Mouse (Mus musculus) embryonic facial prominence, embryonic 14.5 days (tissue): ENCODE measurements around the gene Fam78a. TPM values are rescaled to one million over a fixed set of nuclear protein-coding genes. Genes with fewer than 3 reads are reported as not detected.

Source experiments
- ATAC-seq: fragments of 200-750 bp; cut with Nextera tagmentation; 2 replicates; pipeline ENCODE4 v1.8.0; 2017; ENCODE audit warnings: low read depth, moderate number of reproducible peaks, moderate TSS enrichment
- DNase-seq: peaks from one replicate; pipeline ENCODE4 v3.0.0-alpha.2; 2015; ENCODE audit warnings: low spot score
- H3K27ac ChIP-seq: fragments of 300-500 bp; sonication (generic); replicated peaks from 2 replicates; pipeline ENCODE4 v1.5.1; 2014; ENCODE audit warnings: low read depth, mild to moderate bottlenecking, low read length, moderate library complexity
- H3K27me3 ChIP-seq: fragments of 300-500 bp; sonication (generic); replicated peaks from 2 replicates; pipeline ENCODE4 v1.6.1; 2014; ENCODE audit warnings: low read length; ENCODE audit not compliant: control insufficient read depth, insufficient read depth
- H3K36me3 ChIP-seq: fragments of 300-500 bp; sonication (generic); 2 replicates; pipeline ENCODE4 v1.6.1; 2014; ENCODE audit warnings: low read length, mixed read lengths; ENCODE audit not compliant: control insufficient read depth, insufficient read depth
- H3K4me1 ChIP-seq: fragments of 300-500 bp; sonication (generic); 2 replicates; pipeline ENCODE4 v1.6.1; 2014; ENCODE audit warnings: antibody characterized with exemption, low read length; ENCODE audit not compliant: control insufficient read depth, insufficient read depth
- H3K4me2 ChIP-seq: fragments of 300-500 bp; sonication (generic); 2 replicates; pipeline ENCODE4 v1.6.1; 2014; ENCODE audit warnings: low read depth, mild to moderate bottlenecking, low read length, moderate library complexity, mixed read lengths
- H3K4me3 ChIP-seq: fragments of 300-500 bp; sonication (generic); 2 replicates; pipeline ENCODE4 v1.5.1; 2014; ENCODE audit warnings: low read depth, mild to moderate bottlenecking, low read length
- H3K9ac ChIP-seq: fragments of 300-500 bp; sonication (generic); 2 replicates; pipeline ENCODE4 v1.6.1; 2014; ENCODE audit warnings: low read depth, mild to moderate bottlenecking, low read length, moderate library complexity, mixed read lengths
- H3K9me3 ChIP-seq: fragments of 300-500 bp; sonication (generic); 2 replicates; pipeline ENCODE4 v1.6.1; 2016; ENCODE audit warnings: low read length; ENCODE audit not compliant: control insufficient read depth
- WGBS: fragments of 180-500 bp; shearing (Covaris S2); extraction: QIAGEN DNeasy Blood & Tissue Kit; methylation state at CpG from one replicate; pipeline ENCODE4 v1.1.7; 2014; 5-methylcytosine and 5-hydroxymethylcytosine counted together
- polyA plus RNA-seq: library from polyadenylated mRNA; unstranded; fragments of >200 nt; fragmentation: Nextera tagmentation; extraction: Ambion mirVana; gene quantifications from 2 replicates; pipeline ENCODE4 v1.2.1, GENCODE M21; 2014

Fam78a gene
- polyA plus RNA-seq, 1 experiment from 2014 or later = 8.9 TPM

DNA sequence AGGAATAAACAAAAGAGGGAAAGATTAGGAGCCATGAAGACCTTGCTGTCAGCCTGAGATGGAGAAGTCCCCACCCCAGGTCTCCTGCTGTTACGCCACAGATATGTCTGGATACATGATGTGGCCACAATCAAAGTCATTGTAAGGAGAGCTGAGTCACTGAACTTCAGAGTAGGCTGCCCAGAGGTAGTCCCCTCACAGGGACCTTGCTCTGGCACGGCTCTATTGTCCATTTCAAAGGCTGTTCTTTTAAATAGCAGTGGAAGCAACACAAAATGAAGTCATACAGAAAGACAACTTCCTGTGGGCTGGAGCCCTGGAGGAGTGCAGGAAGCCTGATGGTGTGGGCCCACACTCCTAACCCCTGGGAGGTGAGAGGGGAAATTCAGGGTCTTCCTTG, 23.5 kb downstream of the Fam78a start:
- no peak for DNase-seq
- no peak for ATAC-seq
- H3K9ac ChIP-seq = no peak overlapping the region
- 78% methylated on average over 2 of the region's 2 CpGs for WGBS
- no peaks in the 10 kb centered on the region for H3K9me3 ChIP-seq
- H3K4me2 ChIP-seq = no peak overlapping the region
- peaks cover 4% of the 10 kb centered on the region; the same call in 1 of the 2 replicates for H3K4me1 ChIP-seq
- no peaks in the 10 kb centered on the region for H3K27me3 ChIP-seq
- no peaks in the 10 kb centered on the region for H3K36me3 ChIP-seq
- no peak overlapping the region for H3K4me3 ChIP-seq
- H3K27ac ChIP-seq = 0 out of 2 replicates have a peak overlapping the region, but pooled peaks have one; percentile 15

DNA sequence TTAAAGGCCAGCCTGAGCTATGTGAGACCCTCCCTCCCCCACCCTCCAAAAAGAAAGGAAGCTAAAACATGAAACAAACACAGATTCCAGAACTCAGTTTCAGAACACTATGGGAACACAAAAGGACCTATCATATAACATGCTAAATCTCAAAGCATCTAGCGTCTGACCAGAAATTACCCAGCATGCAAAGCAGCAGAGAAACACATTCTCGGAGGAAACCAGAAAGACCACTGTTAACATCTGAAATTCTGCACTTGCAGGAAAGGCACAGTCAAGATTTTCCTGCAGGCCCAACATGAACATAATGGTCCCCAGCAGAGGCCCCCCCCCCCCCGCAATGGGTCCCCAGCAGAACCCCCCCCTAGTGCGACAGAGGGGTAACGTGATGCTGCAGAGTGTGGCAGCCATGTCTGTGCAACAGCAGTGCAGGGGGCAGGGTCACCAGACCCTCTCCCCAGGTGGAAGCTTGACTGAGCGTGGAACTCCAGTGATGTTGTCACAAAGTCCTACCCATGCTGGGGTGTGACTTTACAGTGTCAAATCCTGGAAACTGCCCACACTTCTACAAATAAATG, 24.3 kb downstream of the Fam78a start:
- H3K4me2 ChIP-seq = peak overlapping the region; percentile 20; the same call in 1 of the 2 replicates
- 39% methylated on average over 6 of the region's 6 CpGs for WGBS
- DNase-seq = no peak

DNA sequence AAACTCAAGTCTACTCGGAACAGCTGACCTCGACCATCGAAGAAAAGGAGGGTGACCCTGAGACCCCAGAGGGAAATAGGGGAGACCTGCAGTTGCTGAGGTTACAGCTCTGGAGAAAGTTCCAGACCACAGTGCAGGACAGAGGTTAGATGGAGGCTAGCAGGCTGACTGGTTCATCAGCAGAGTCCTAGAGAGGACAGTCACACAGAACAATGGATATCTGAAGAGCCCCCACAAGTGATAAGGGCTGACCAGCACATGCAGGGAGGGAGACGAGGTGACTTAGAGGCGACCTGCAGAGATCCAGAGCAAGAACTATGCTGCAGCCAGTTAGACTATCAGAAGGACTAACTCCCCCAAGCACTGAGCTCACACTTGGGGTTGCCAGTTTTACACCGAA, 25.0 kb downstream of the Fam78a start:
- Histone ChIP-seq H3K27me3 (no peaks in the 10 kb centered on the region), H3K4me1 (peaks cover 4% of the 10 kb centered on the region; the same call in 1 of the 2 replicates), H3K9ac (no peak overlapping the region), H3K36me3 (no peaks in the 10 kb centered on the region), H3K4me2 (no peak overlapping the region), H3K4me3 (no peak overlapping the region), H3K27ac (no peak overlapping the region), H3K9me3 (no peaks in the 10 kb centered on the region)
- DNase-seq (no peak), ATAC-seq (no peak)
- 77% methylated on average over 6 of the region's 6 CpGs for WGBS

More for the DNA sequence above, 24.3 kb downstream of the Fam78a start:
- peaks cover 4% of the 10 kb centered on the region; the same call in 1 of the 2 replicates for H3K4me1 ChIP-seq
- no peaks in the 10 kb centered on the region for H3K27me3 ChIP-seq
- H3K36me3 ChIP-seq = no peaks in the 10 kb centered on the region
- H3K9me3 ChIP-seq = no peaks in the 10 kb centered on the region
- no peak overlapping the region for H3K27ac ChIP-seq
- H3K9ac ChIP-seq = no peak overlapping the region
- no peak overlapping the region for H3K4me3 ChIP-seq
- ATAC-seq = no peak

DNA sequence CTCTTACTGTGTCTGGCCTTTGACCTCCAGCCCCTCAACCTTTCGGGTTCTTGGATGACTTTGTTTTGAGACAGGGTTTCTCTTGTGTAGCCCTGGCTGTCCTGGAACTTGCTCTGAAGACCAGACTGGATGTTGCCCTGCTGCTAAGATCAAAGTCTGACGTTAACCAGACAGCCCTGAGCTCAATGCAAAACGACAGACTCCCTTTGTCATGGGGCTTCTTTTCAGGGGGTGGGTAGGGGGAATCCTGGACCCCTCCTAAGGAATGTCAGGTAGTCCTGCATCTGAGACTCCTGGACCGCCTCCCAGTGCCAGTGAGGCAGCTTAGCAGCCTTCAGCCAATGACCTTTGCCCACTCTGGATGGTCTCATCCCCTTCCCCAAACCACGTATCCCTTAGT, 25.9 kb downstream of the Fam78a start:
- Histone ChIP-seq H3K4me2 (no peak overlapping the region), H3K27me3 (no peaks in the 10 kb centered on the region), H3K4me3 (no peak overlapping the region), H3K4me1 (peaks cover 4% of the 10 kb centered on the region; the same call in 1 of the 2 replicates), H3K9ac (no peak overlapping the region), H3K9me3 (no peaks in the 10 kb centered on the region), H3K27ac (no peak overlapping the region), H3K36me3 (no peaks in the 10 kb centered on the region)
- DNase-seq = no peak
- ATAC-seq = no peak
- 36% methylated on average over 5 of the region's 5 CpGs for WGBS

DNA sequence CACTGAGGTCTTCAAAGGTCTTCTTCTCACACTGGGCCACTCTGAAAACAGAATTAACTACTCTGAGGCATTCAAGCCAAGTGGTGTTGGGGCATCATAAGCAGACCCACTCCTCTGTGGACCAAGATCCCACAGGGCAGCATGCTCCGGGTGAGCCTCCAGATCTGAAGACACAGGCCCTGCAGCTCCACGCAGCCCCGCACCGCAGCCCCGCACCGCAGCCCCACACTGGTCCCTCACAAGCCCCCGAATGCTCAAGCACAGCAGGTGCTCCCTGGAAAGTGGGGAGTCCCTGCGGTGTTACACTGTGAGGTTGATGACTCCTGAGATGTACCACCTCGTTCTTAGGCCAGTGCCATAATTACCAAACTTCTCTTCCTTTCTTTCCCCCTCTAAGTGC, 26.4 kb downstream of the Fam78a start:
- H3K4me2 ChIP-seq = no peak overlapping the region
- no peak overlapping the region for H3K27ac ChIP-seq
- WGBS = 76% methylated on average over 9 of the region's 9 CpGs
- no peaks in the 10 kb centered on the region for H3K9me3 ChIP-seq
- no peaks in the 10 kb centered on the region for H3K27me3 ChIP-seq
- H3K9ac ChIP-seq = no peak overlapping the region
- no peak for DNase-seq
- ATAC-seq = no peak
- peaks cover 4% of the 10 kb centered on the region; the same call in 1 of the 2 replicates for H3K4me1 ChIP-seq
- no peak overlapping the region for H3K4me3 ChIP-seq
- no peaks in the 10 kb centered on the region for H3K36me3 ChIP-seq

DNA sequence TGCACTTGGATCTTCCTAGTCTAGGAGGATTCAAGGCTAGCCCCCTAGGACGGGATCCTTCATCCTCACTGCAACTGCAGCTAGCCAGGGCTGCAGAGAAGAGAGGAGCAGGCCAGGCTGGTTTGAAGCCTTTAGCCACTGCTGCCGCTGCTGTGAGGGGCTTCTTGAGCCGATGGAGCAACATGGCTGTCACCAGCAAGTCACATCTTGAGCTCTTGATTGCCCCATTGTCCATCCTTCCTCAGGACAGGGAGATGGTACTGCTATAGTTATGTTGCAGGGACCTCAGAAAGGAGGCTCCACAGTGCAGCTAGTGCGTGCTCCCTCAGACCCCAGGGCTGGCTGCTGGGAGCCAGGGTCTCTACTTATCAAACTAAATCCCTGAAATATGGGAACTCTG, 26.9 kb downstream of the Fam78a start:
- DNase-seq = no peak
- Histone ChIP-seq H3K9me3 (no peaks in the 10 kb centered on the region), H3K9ac (no peak overlapping the region), H3K4me2 (no peak overlapping the region), H3K4me1 (peaks cover 4% of the 10 kb centered on the region; the same call in 1 of the 2 replicates), H3K27ac (no peak overlapping the region), H3K4me3 (no peak overlapping the region), H3K36me3 (no peaks in the 10 kb centered on the region), H3K27me3 (no peaks in the 10 kb centered on the region)
- 79% methylated on average over 4 of the region's 4 CpGs for WGBS
- no peak for ATAC-seq

DNA sequence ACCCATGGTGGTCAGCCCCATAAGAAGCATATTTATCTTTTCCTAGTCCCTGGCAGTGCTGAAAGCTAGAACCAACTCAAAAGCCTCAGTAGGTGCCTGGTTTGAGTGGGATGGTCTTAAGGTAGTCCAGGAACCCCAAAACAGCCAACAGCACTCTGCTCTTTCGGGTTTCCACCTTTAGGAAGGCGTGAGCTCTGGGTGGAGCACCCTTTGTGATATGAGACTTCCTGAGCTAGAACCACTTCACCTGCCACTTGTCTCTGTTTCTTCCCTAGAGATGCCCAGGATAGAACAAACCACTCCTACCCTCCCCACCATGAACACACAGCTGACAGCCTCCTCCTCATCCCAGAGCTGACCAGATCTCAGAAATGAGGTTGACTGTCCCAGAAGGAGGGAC, 27.3 kb downstream of the Fam78a start:
- H3K27ac ChIP-seq = no peak overlapping the region
- H3K9ac ChIP-seq = no peak overlapping the region
- no peak overlapping the region for H3K4me2 ChIP-seq
- 78% methylated on average over 2 of the region's 2 CpGs for WGBS
- no peak overlapping the region for H3K4me3 ChIP-seq
- DNase-seq = no peak
- peaks cover 4% of the 10 kb centered on the region; the same call in 1 of the 2 replicates for H3K4me1 ChIP-seq
- no peaks in the 10 kb centered on the region for H3K27me3 ChIP-seq
- H3K9me3 ChIP-seq = no peaks in the 10 kb centered on the region
- H3K36me3 ChIP-seq = peaks cover 2% of the 10 kb centered on the region
- ATAC-seq = no peak

DNA sequence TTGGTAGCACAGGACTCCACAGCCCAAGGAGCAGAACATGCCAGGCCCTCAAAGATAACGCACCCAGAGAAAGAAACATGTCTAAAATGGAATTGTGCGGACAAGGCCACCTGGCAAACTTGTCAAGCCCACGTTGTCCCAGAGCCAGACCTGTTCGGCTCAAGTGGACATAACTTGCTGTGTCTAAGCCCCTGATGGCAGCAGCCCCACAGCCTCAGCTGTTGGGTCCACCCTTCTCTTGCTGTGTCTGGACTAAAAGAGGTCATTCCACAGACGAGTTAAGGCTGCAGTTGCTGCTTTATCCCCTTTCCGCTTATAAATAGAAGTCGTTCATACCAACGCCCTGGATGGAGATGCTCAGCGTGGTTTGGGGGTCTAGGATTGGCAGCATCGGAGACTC, 28.1 kb downstream of the Fam78a start:
- Histone ChIP-seq H3K36me3 (peaks cover 11% of the 10 kb centered on the region), H3K27ac (no peak overlapping the region), H3K4me1 (peaks cover 4% of the 10 kb centered on the region; the same call in 1 of the 2 replicates), H3K27me3 (no peaks in the 10 kb centered on the region), H3K4me3 (no peak overlapping the region), H3K9me3 (no peaks in the 10 kb centered on the region), H3K4me2 (no peak overlapping the region), H3K9ac (no peak overlapping the region)
- peak; percentile 74 for DNase-seq
- ATAC-seq = peak; percentile 64
- 90% methylated on average over 10 of the region's 10 CpGs for WGBS

DNA sequence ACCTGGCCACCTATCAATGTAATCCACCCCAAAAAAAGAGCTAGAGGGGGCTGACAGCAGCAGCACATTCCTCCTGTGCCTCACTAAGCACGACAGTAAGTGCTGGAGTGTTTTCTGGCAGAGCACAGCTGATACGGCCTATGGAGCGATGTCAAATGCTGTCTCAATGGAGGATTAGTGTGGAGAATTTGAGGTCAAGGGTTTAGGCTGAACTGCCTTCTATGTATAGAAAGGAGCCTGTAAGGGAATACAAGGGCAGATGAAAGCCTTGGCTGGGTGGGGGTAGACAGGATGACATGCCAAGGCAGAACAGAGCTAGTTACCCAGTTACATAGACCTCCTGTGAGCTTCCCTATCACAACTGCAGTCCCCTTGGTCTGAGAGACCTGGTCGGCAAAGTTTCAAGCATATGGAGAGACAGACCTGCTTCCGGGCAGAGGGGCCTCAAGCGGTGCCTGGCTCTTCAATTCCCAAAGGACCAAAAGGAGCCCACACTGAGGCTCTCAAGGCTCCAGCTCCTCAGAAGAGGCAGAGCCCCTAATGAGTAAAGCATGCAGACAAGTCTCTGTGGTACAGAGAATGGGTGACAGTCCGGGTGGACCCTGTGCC, 29.2 kb downstream of the Fam78a start:
- H3K27ac ChIP-seq = no peak overlapping the region
- peak; percentile 66 for DNase-seq
- H3K27me3 ChIP-seq = no peaks in the 10 kb centered on the region
- H3K9ac ChIP-seq = no peak overlapping the region
- no peak overlapping the region for H3K4me3 ChIP-seq
- H3K36me3 ChIP-seq = peaks cover 21% of the 10 kb centered on the region
- H3K4me1 ChIP-seq = peaks cover 3% of the 10 kb centered on the region; the same call in 1 of the 2 replicates
- ATAC-seq = peak; percentile 69
- WGBS = 61% methylated on average over 7 of the region's 7 CpGs
- H3K4me2 ChIP-seq = no peak overlapping the region
- H3K9me3 ChIP-seq = no peaks in the 10 kb centered on the region
